ENCODE assay signal across 13 mouse cellular contexts in genomic region chr7:133707301-133707700, GRCm38 (mm10). TPM values are rescaled to one million over a fixed set of nuclear protein-coding genes. Genes with fewer than 3 reads are reported as not detected.
DNase-seq lines count a peak whose midpoint lies in the region; ATAC-seq and TF ChIP-seq lines count a peak whose summit lies in the region.
"Had no signal": no experiment of that assay in that cellular context is flagged by ENCODE, and none has a peak within 500 bp of the region (broad histone marks: within the 10 kb centered on the region; RNA-seq: fewer than 3 reads in every experiment).

No protein-coding gene starts in this region.

- WGBS in kidney, postnatal 0 days: 71% methylated on average over 2 of the region's 2 CpGs
- 88% methylated on average over 2 of the region's 2 CpGs for WGBS in thymus, adult 2 months

- DNase-seq in cerebellum, postnatal 10 days: peak; percentile 63 to 73
- no peak for DNase-seq in cerebellum, adult 9-11 months
- DNase-seq in kidney, postnatal 0 days (ENCODE audit: low spot score): peak; percentile 24
- DNase-seq in kidney, adult 8-10 months: no peak
- peak; percentile 30 for DNase-seq in thymus, adult 2 months
- no peak for DNase-seq in thymus, postnatal 10 days (ENCODE audit: low spot score in 2 of 2)
- DNase-seq in naive thymus-derived CD4-positive, alpha-beta T cell, adult 2 months (ENCODE audit: low read depth): peak; percentile 45
- no peak for DNase-seq in gastrocnemius, postnatal 36 days
- DNase-seq: right cerebral cortex, postnatal 25 days had no signal

- no peaks in the 10 kb centered on the region for H3K9me3 ChIP-seq in kidney, postnatal 0 days (replicated peaks; ENCODE audit: low read length)
- H3K9me3 ChIP-seq: lung, embryonic 15.5 days; neural tube, embryonic 12.5 days had no signal

- H3K4me1 ChIP-seq in kidney, postnatal 0 days (replicated peaks; ENCODE audit: insufficient read depth, low read length): no peaks in the 10 kb centered on the region
- H3K4me1 ChIP-seq in thymus, adult 2 months (replicated peaks; ENCODE audit: control insufficient read depth, insufficient read depth, low read length): peaks cover 4% of the 10 kb centered on the region

- no peaks in the 10 kb centered on the region for H3K27me3 ChIP-seq in kidney, postnatal 0 days (ENCODE audit: insufficient read depth, low read length)
- no peaks in the 10 kb centered on the region for H3K27me3 ChIP-seq in thymus, adult 2 months (ENCODE audit: control insufficient read depth, insufficient read depth, low read length)
- H3K27me3 ChIP-seq: lung, embryonic 15.5 days; neural tube, embryonic 12.5 days had no signal

- intact Hi-C loops in gastrocnemius, postnatal 36 days (cut with DNase I): no loop called here

- H3K9ac ChIP-seq in kidney, postnatal 0 days (ENCODE audit: low read depth, low read length): no peak overlapping the region
- H3K9ac ChIP-seq: lung, embryonic 15.5 days; neural tube, embryonic 12.5 days had no signal

- H3K27ac ChIP-seq in kidney, postnatal 0 days: no peak overlapping the region
- H3K27ac ChIP-seq in thymus, adult 2 months (ENCODE audit: control insufficient read depth, insufficient read depth, low read length): no peak overlapping the region
- H3K27ac ChIP-seq: lung, embryonic 15.5 days; neural tube, embryonic 12.5 days had no signal

- no peak overlapping the region for H3K4me3 ChIP-seq in kidney, postnatal 0 days (replicated peaks; ENCODE audit: low read depth, low read length)
- H3K4me3 ChIP-seq in thymus, adult 2 months (ENCODE audit: control insufficient read depth, insufficient read depth, low read length): no peak overlapping the region
- H3K4me3 ChIP-seq: neural tube, embryonic 12.5 days had no signal

- no peak overlapping the region for H3K4me2 ChIP-seq in kidney, postnatal 0 days (ENCODE audit: low read length)

- H3K36me3 ChIP-seq in kidney, postnatal 0 days (ENCODE audit: insufficient read depth, low read length): 0 out of 2 replicates have a peak, but pooled peaks cover 1% of the 10 kb centered on the region
- no peaks in the 10 kb centered on the region for H3K36me3 ChIP-seq in thymus, adult 2 months (ENCODE audit: control insufficient read depth, insufficient read depth, low read length)
- H3K36me3 ChIP-seq: lung, embryonic 15.5 days had no signal

- no peak for TF ChIP-seq POLR2A in thymus, adult 2 months (IDR thresholded peaks at IDR 0.05; ENCODE audit: control insufficient read depth, extremely low read depth, insufficient read depth, low read length, poor library complexity)

- ATAC-seq in kidney, postnatal 0 days (replicated peaks; ENCODE audit: low FRiP score, low read depth): no peak
- ATAC-seq: activated CD4-positive, CD25-positive, alpha-beta regulatory T cell, adult 4 months had no signal

- peak; percentile 41 for TF ChIP-seq CTCF in kidney, postnatal 0 days (IDR thresholded peaks at IDR 0.05; ENCODE audit: low read depth)
- TF ChIP-seq CTCF in thymus, adult 2 months (IDR thresholded peaks at IDR 0.05; ENCODE audit: borderline replicate concordance, control insufficient read depth, extremely low read depth, insufficient read depth, low read length, poor library complexity): no peak

RNA-seq across cellular contexts. Expression of gene Bccip, which starts 1.8 kb away (rescaled TPM):
- 163 and 176 TPM in 2 replicates for polyA plus RNA-seq in kidney, postnatal 0 days (2015; fragmentation: Nextera tagmentation; extraction: Ambion mirVana)
- 23.3 and 25.1 TPM in 2 replicates for polyA plus RNA-seq in thymus, adult 2 months (2012; rRNA removed)
- 10 to 100 TPM; 63.9 to 73.9 TPM for total RNA-seq in gastrocnemius, postnatal 36 days (2021)

RNA-seq across cellular contexts. Expression of gene Uros, which starts 2.6 kb away (rescaled TPM):
- 22.6 and 27.8 TPM in 2 replicates for polyA plus RNA-seq in kidney, postnatal 0 days (2015; fragmentation: Nextera tagmentation; extraction: Ambion mirVana)
- 19.3 and 22.5 TPM in 2 replicates for polyA plus RNA-seq in thymus, adult 2 months (2012; rRNA removed)
- total RNA-seq in gastrocnemius, postnatal 36 days (2021): 10 to 100 TPM; 14.3 to 15.7 TPM

RNA-seq across cellular contexts. Expression of gene Mmp21, which starts 27.4 kb away (rescaled TPM):
- not detected in 2 replicates for polyA plus RNA-seq in kidney, postnatal 0 days (2015; fragmentation: Nextera tagmentation; extraction: Ambion mirVana)
- not detected in 2 replicates for polyA plus RNA-seq in thymus, adult 2 months (2012; rRNA removed)
- not detected for total RNA-seq in gastrocnemius, postnatal 36 days (2021)
- total RNA-seq: heart, postnatal 25 days had no signal
- polyA plus RNA-seq: neural tube, embryonic 12.5 days had no signal

Comparison
In these comparisons a context has a peak if more than half of its experiments do, and no peak if none do; other contexts are left out.
1. DNase-seq: peak in cerebellum, postnatal 10 days (2 of 2), kidney, postnatal 0 days (single experiment), thymus, adult 2 months (single experiment) and naive thymus-derived CD4-positive, alpha-beta T cell, adult 2 months (single experiment); none in cerebellum, adult 9-11 months (single experiment), kidney, adult 8-10 months (0 of 2), thymus, postnatal 10 days (0 of 2) and gastrocnemius, postnatal 36 days (0 of 2).